Mouse (Mus musculus): ENCODE data around the gene Cwc27. TPM values are rescaled to one million over a fixed set of nuclear protein-coding genes. Genes with fewer than 3 reads are reported as not detected.
A peak's percentile ranks its signal among the peaks of the same experiment; 100 is the strongest.

The Cwc27 gene
- polyA plus RNA-seq, 1 experiment from 2014 or later, result 28.3 TPM

- no peak overlapping the region for H3K27ac ChIP-seq
- no peak overlapping the region for H3K9ac ChIP-seq
- H3K36me3 ChIP-seq, result no peaks in the 10 kb centered on the region
- H3K4me2 ChIP-seq (replicated peaks), result no peak overlapping the region
- WGBS, result 91% methylated on average over 18 of the region's 18 CpGs
- H3K4me3 ChIP-seq (replicated peaks), result no peak overlapping the region
- H3K9me3 ChIP-seq, result no peaks in the 10 kb centered on the region
- H3K4me1 ChIP-seq (replicated peaks), result no peaks in the 10 kb centered on the region
- no peaks in the 10 kb centered on the region for H3K27me3 ChIP-seq (replicated peaks)
- ATAC-seq, result no peak
Measured at GRCm38 (mm10) chr13:104615999-104616810, 200.7 kb downstream of the Cwc27 start.

- H3K4me3 ChIP-seq (replicated peaks), result no peak overlapping the region
- H3K9ac ChIP-seq, result no peak overlapping the region
- H3K4me1 ChIP-seq (replicated peaks), result no peaks in the 10 kb centered on the region
- H3K36me3 ChIP-seq, result no peaks in the 10 kb centered on the region
- no peaks in the 10 kb centered on the region for H3K9me3 ChIP-seq
- no peaks in the 10 kb centered on the region for H3K27me3 ChIP-seq (replicated peaks)
- WGBS, result 86% methylated on average over 7 of the region's 7 CpGs
- H3K4me2 ChIP-seq (replicated peaks), result no peak overlapping the region
- no peak for ATAC-seq
- H3K27ac ChIP-seq, result no peak overlapping the region
Measured at GRCm38 (mm10) chr13:104615111-104615510, 201.8 kb downstream of the Cwc27 start.

- no peaks in the 10 kb centered on the region for H3K4me1 ChIP-seq (replicated peaks)
- no peak overlapping the region for H3K27ac ChIP-seq
- no peak overlapping the region for H3K4me2 ChIP-seq (replicated peaks)
- no peaks in the 10 kb centered on the region for H3K36me3 ChIP-seq
- no peaks in the 10 kb centered on the region for H3K27me3 ChIP-seq (replicated peaks)
- H3K9ac ChIP-seq, result no peak overlapping the region
- ATAC-seq, result no peak
- no peak overlapping the region for H3K4me3 ChIP-seq (replicated peaks)
- WGBS, result 95% methylated on average over 4 of the region's 4 CpGs
- H3K9me3 ChIP-seq, result no peaks in the 10 kb centered on the region
Measured at GRCm38 (mm10) chr13:104611296-104611695, 205.6 kb downstream of the Cwc27 start.

GRCm38 (mm10) chr13:104610210-104611111 lies 206.5 kb downstream of the Cwc27 start:
- Histone ChIP-seq H3K4me2 (replicated peaks) (no peak overlapping the region), H3K9ac (no peak overlapping the region), H3K27ac (no peak overlapping the region), H3K4me1 (replicated peaks) (no peaks in the 10 kb centered on the region), H3K9me3 (no peaks in the 10 kb centered on the region), H3K36me3 (no peaks in the 10 kb centered on the region), H3K4me3 (replicated peaks) (no peak overlapping the region), H3K27me3 (replicated peaks) (no peaks in the 10 kb centered on the region)
- 80% methylated on average over 22 of the region's 22 CpGs for WGBS
- no peak for ATAC-seq

- no peaks in the 10 kb centered on the region for H3K36me3 ChIP-seq
- H3K4me3 ChIP-seq (replicated peaks), result no peak overlapping the region; the same call in 1 of the 2 replicates
- peak; percentile 78 for ATAC-seq
- no peak overlapping the region for H3K9ac ChIP-seq
- no peaks in the 10 kb centered on the region for H3K9me3 ChIP-seq
- WGBS, result 77% methylated on average over 18 of the region's 18 CpGs
- H3K4me2 ChIP-seq (replicated peaks), result peak overlapping the region; percentile 34
- H3K27me3 ChIP-seq (replicated peaks), result no peaks in the 10 kb centered on the region
- no peaks in the 10 kb centered on the region for H3K4me1 ChIP-seq (replicated peaks)
- H3K27ac ChIP-seq, result no peak overlapping the region
Measured at GRCm38 (mm10) chr13:104608516-104608915, 208.4 kb downstream of the Cwc27 start.

GRCm38 (mm10) chr13:104606786-104607580 lies 210.0 kb downstream of the Cwc27 start:
- H3K4me3 ChIP-seq (replicated peaks), result no peak overlapping the region
- H3K9me3 ChIP-seq, result no peaks in the 10 kb centered on the region
- no peaks in the 10 kb centered on the region for H3K27me3 ChIP-seq (replicated peaks)
- 67% methylated on average over 14 of the region's 14 CpGs for WGBS
- no peak overlapping the region for H3K27ac ChIP-seq
- ATAC-seq, result no peak
- H3K36me3 ChIP-seq, result no peaks in the 10 kb centered on the region
- H3K9ac ChIP-seq, result no peak overlapping the region
- H3K4me1 ChIP-seq (replicated peaks), result no peaks in the 10 kb centered on the region
- H3K4me2 ChIP-seq (replicated peaks), result no peak overlapping the region

GRCm38 (mm10) chr13:104605111-104605510 lies 211.8 kb downstream of the Cwc27 start:
- H3K4me3 ChIP-seq (replicated peaks), result no peak overlapping the region
- no peaks in the 10 kb centered on the region for H3K4me1 ChIP-seq (replicated peaks)
- H3K9me3 ChIP-seq, result no peaks in the 10 kb centered on the region
- no peak overlapping the region for H3K4me2 ChIP-seq (replicated peaks)
- H3K9ac ChIP-seq, result no peak overlapping the region
- H3K27me3 ChIP-seq (replicated peaks), result no peaks in the 10 kb centered on the region
- no peak overlapping the region for H3K27ac ChIP-seq
- no peak for ATAC-seq
- 81% methylated on average over 2 of the region's 2 CpGs for WGBS
- no peaks in the 10 kb centered on the region for H3K36me3 ChIP-seq

- Histone ChIP-seq H3K27ac (no peak overlapping the region), H3K4me1 (replicated peaks) (no peaks in the 10 kb centered on the region), H3K9ac (no peak overlapping the region), H3K36me3 (no peaks in the 10 kb centered on the region), H3K4me3 (replicated peaks) (no peak overlapping the region), H3K27me3 (replicated peaks) (no peaks in the 10 kb centered on the region), H3K4me2 (replicated peaks) (no peak overlapping the region), H3K9me3 (no peaks in the 10 kb centered on the region)
- 77% methylated on average over 6 of the region's 6 CpGs for WGBS
- no peak for ATAC-seq
Measured at GRCm38 (mm10) chr13:104602197-104602596, 214.7 kb downstream of the Cwc27 start.

- no peaks in the 10 kb centered on the region for H3K9me3 ChIP-seq
- H3K36me3 ChIP-seq, result no peaks in the 10 kb centered on the region
- H3K4me1 ChIP-seq (replicated peaks), result no peaks in the 10 kb centered on the region
- H3K27ac ChIP-seq, result no peak overlapping the region
- WGBS, result 82% methylated on average over 3 of the region's 3 CpGs
- H3K4me2 ChIP-seq (replicated peaks), result no peak overlapping the region
- no peaks in the 10 kb centered on the region for H3K27me3 ChIP-seq (replicated peaks)
- H3K9ac ChIP-seq, result no peak overlapping the region
- H3K4me3 ChIP-seq (replicated peaks), result no peak overlapping the region
- ATAC-seq, result no peak
Measured at GRCm38 (mm10) chr13:104601783-104602182, 215.2 kb downstream of the Cwc27 start.

- no peak for ATAC-seq
- Histone ChIP-seq H3K4me1 (replicated peaks) (no peaks in the 10 kb centered on the region), H3K27me3 (replicated peaks) (no peaks in the 10 kb centered on the region), H3K9ac (no peak overlapping the region), H3K36me3 (no peaks in the 10 kb centered on the region), H3K4me2 (replicated peaks) (no peak overlapping the region), H3K4me3 (replicated peaks) (no peak overlapping the region), H3K9me3 (no peaks in the 10 kb centered on the region), H3K27ac (no peak overlapping the region)
- 86% methylated on average over 4 of the region's 4 CpGs for WGBS
Measured at GRCm38 (mm10) chr13:104596199-104596598, 220.7 kb downstream of the Cwc27 start.

GRCm38 (mm10) chr13:104594820-104595351 lies 222.1 kb downstream of the Cwc27 start:
- no peak overlapping the region for H3K4me2 ChIP-seq (replicated peaks)
- no peak for ATAC-seq
- H3K27me3 ChIP-seq (replicated peaks), result no peaks in the 10 kb centered on the region
- H3K36me3 ChIP-seq, result no peaks in the 10 kb centered on the region
- no peak overlapping the region for H3K9ac ChIP-seq
- H3K4me1 ChIP-seq (replicated peaks), result peaks cover 2% of the 10 kb centered on the region; the same call in 1 of the 2 replicates
- no peaks in the 10 kb centered on the region for H3K9me3 ChIP-seq
- no peak overlapping the region for H3K4me3 ChIP-seq (replicated peaks)
- 75% methylated on average over 4 of the region's 4 CpGs for WGBS
- H3K27ac ChIP-seq, result no peak overlapping the region

- Histone ChIP-seq H3K4me2 (replicated peaks) (no peak overlapping the region), H3K4me1 (replicated peaks) (peaks cover 4% of the 10 kb centered on the region; the same call in 1 of the 2 replicates), H3K27ac (no peak overlapping the region), H3K9me3 (no peaks in the 10 kb centered on the region), H3K4me3 (replicated peaks) (no peak overlapping the region), H3K27me3 (replicated peaks) (no peaks in the 10 kb centered on the region), H3K9ac (no peak overlapping the region), H3K36me3 (no peaks in the 10 kb centered on the region)
- ATAC-seq, result peak; percentile 45; the same call in 1 of the 2 replicates
- WGBS, result 82% methylated on average over 7 of the region's 7 CpGs
Measured at GRCm38 (mm10) chr13:104590931-104591330, 226.0 kb downstream of the Cwc27 start.
